Mouse (Mus musculus) hindbrain, embryonic 15.5 days (tissue): ENCODE measurements at regions not wholly inside any gene's neighbourhood (a gene's known extent, or its start where the extent isn't known, plus 50 kb on each side); places are given as distances from the start of the nearest gene placed in this dataset.
A peak's percentile ranks its signal among the peaks of the same experiment; 100 is the strongest.

Source experiments
- ATAC-seq: fragments of 200-750 bp; cut with Nextera tagmentation; 2 replicates; pipeline ENCODE4 v1.8.0; 2017; ENCODE audit warnings: low read depth, moderate number of reproducible peaks, moderate TSS enrichment; ENCODE audit not compliant: low FRiP score
- H3K27ac ChIP-seq: fragments of 300-500 bp; sonication (generic); replicated peaks from 2 replicates; pipeline ENCODE4 v1.5.1; 2015; ENCODE audit warnings: mild to moderate bottlenecking, inconsistent platforms
- H3K27me3 ChIP-seq: fragments of 300-500 bp; sonication (generic); 2 replicates; pipeline ENCODE4 v1.6.1; 2015; ENCODE audit warnings: control low read depth, inconsistent platforms
- H3K36me3 ChIP-seq: fragments of 300-500 bp; sonication (generic); 2 replicates; pipeline ENCODE4 v1.6.1; 2015; ENCODE audit warnings: control low read depth, inconsistent platforms
- H3K4me1 ChIP-seq: fragments of 300-500 bp; sonication (generic); replicated peaks from 2 replicates; pipeline ENCODE4 v1.6.1; 2015; ENCODE audit warnings: control low read depth, inconsistent platforms
- H3K4me2 ChIP-seq: fragments of 300-500 bp; sonication (generic); 2 replicates; pipeline ENCODE4 v1.6.1; 2015; ENCODE audit warnings: moderate library complexity, mild to moderate bottlenecking, inconsistent platforms
- H3K4me3 ChIP-seq: fragments of 300-500 bp; sonication (generic); 2 replicates; pipeline ENCODE4 v1.5.1; 2015; ENCODE audit warnings: mild to moderate bottlenecking, inconsistent platforms
- H3K9ac ChIP-seq: fragments of 300-500 bp; sonication (generic); 2 replicates; pipeline ENCODE4 v1.6.1; 2015; ENCODE audit warnings: inconsistent platforms
- H3K9me3 ChIP-seq: fragments of 300-500 bp; sonication (generic); 2 replicates; pipeline ENCODE4 v1.6.1; 2016; ENCODE audit warnings: control low read depth, inconsistent platforms
- WGBS: fragments of 180-500 bp; shearing (Covaris S2); methylation state at CpG from one replicate; pipeline ENCODE4 v1.1.7; 2015; 5-methylcytosine and 5-hydroxymethylcytosine counted together

- no peak overlapping the region for H3K4me2 ChIP-seq
- no peaks in the 10 kb centered on the region for H3K27me3 ChIP-seq
- WGBS: 81% methylated on average over 5 of the region's 5 CpGs
- H3K9ac ChIP-seq: no peak overlapping the region
- peaks cover 5% of the 10 kb centered on the region for H3K4me1 ChIP-seq
- no peak for ATAC-seq
- H3K4me3 ChIP-seq: no peak overlapping the region
- no peaks in the 10 kb centered on the region for H3K9me3 ChIP-seq
- no peaks in the 10 kb centered on the region for H3K36me3 ChIP-seq
- no peak overlapping the region for H3K27ac ChIP-seq
Observed at GRCm38 (mm10) chr6:53765302-53765701, 55.3 kb downstream of the Tril start.

DNA sequence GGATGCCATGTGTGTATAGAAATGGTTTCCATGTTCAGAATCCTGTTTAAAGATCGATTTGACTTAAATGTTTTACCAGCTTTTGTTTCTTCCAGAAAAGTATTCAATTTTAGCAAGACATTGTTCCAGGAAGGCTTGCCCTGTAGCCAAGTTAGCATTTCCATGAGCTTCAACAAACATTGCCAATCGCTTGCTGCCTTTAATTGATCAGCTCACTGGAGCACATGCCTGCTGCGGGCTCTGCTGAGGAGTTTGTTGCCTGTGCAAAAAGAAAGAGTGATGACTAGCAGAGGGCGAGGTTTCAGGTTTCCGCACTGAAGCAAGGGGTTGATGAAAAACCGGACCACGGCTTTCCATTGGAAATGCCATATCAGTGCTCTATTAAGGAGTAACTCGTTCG lies 58.0 kb downstream of the Tril start:
- Histone ChIP-seq H3K9ac (no peak overlapping the region), H3K27ac (no peak overlapping the region), H3K4me3 (no peak overlapping the region), H3K4me1 (peaks cover 9% of the 10 kb centered on the region), H3K9me3 (no peaks in the 10 kb centered on the region), H3K36me3 (no peaks in the 10 kb centered on the region), H3K4me2 (no peak overlapping the region), H3K27me3 (no peaks in the 10 kb centered on the region)
- 83% methylated on average over 9 of the region's 9 CpGs for WGBS
- ATAC-seq: no peak

DNA sequence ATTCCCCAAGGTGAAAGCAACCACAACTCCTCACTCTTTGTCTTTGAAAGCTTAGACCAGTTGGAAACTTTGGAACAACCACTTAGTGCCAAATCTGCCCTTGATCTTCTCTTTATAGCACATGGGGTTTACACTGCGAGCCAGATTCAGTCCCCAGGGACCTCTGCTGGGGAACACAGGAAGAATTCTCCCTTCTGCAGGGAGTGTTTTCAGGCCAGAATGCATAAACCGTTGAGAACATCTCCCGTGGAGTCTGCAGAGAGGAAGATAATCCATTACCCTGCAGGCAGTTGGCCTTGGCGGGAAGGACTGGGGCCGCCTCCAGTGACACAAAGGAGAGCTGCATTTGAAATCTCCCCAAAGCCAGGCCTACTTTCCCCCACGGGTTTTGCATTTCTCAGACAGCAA lies 60.0 kb downstream of the Tril start:
- peak; percentile 51; the same call in 1 of the 2 replicates for ATAC-seq
- 6% methylated on average over 6 of the region's 6 CpGs for WGBS
- Histone ChIP-seq H3K27ac (peak overlapping the region; percentile 8; the same call in 1 of the 2 replicates), H3K9me3 (no peaks in the 10 kb centered on the region), H3K4me3 (no peak overlapping the region), H3K4me1 (peaks cover 9% of the 10 kb centered on the region), H3K4me2 (no peak overlapping the region), H3K27me3 (no peaks in the 10 kb centered on the region), H3K9ac (no peak overlapping the region), H3K36me3 (no peaks in the 10 kb centered on the region)

DNA sequence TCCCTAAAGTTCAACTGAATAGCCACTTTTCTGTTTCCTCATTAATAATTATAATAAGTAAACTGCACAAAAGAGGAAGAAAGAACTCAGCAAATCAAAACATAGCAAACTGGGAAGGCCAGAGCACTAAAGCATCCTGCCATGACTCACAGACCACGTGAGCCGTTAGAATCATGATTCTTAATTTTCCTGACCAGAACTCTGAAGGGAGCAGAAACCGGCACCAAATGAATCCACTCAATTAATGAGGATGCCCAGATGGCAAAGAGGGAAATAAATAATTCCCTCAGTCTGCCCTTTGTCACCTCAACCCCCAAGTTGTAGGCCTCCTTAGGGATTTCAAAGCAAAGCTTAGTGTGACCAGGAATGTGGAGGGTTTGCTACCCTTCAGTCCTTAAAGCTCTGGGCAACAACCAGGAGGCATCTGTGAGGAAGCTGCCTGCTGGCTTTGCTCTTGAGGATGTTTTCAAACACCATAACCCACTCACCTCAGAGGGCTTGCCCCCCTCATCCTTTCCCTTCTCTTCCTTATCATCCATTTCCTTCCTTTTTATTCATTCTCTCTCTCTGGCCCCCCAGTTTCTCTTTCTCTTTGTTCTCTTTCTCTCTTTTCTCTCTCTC lies 60.8 kb downstream of the Tril start:
- no peaks in the 10 kb centered on the region for H3K27me3 ChIP-seq
- no peaks in the 10 kb centered on the region for H3K9me3 ChIP-seq
- ATAC-seq: no peak
- no peak overlapping the region for H3K9ac ChIP-seq
- no peak overlapping the region for H3K4me3 ChIP-seq
- no peak overlapping the region for H3K27ac ChIP-seq
- peaks cover 9% of the 10 kb centered on the region for H3K4me1 ChIP-seq
- no peaks in the 10 kb centered on the region for H3K36me3 ChIP-seq
- no peak overlapping the region for H3K4me2 ChIP-seq
- WGBS: 15% methylated on average over 3 of the region's 3 CpGs

DNA sequence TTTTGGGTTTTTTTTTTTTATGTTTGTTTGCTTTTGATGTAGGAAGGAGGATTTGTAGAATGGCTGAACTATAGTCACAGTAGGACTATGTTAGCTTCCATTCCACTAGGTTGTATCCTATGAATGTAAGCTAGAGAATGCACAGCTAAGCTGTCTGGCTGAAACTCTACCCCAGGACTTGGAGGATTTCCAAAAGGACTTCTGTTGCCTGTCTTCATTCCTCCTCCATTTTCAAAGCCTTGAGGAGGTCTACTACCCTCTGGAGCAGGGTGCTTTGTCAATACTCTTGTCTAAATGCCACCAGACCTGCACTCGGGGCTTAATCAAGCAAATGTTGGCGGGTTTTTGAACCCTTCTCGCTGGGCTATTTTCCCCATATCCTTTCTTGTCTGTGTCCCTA lies 66.3 kb downstream of the Tril start:
- no peaks in the 10 kb centered on the region for H3K9me3 ChIP-seq
- H3K27ac ChIP-seq: no peak overlapping the region
- no peak overlapping the region for H3K4me2 ChIP-seq
- no peaks in the 10 kb centered on the region for H3K4me1 ChIP-seq
- WGBS: 88% methylated on average over 3 of the region's 3 CpGs
- H3K9ac ChIP-seq: no peak overlapping the region
- no peaks in the 10 kb centered on the region for H3K36me3 ChIP-seq
- no peak overlapping the region for H3K4me3 ChIP-seq
- ATAC-seq: no peak
- no peaks in the 10 kb centered on the region for H3K27me3 ChIP-seq

- Histone ChIP-seq H3K4me1 (no peaks in the 10 kb centered on the region), H3K4me3 (no peak overlapping the region), H3K36me3 (no peaks in the 10 kb centered on the region), H3K4me2 (no peak overlapping the region), H3K9me3 (no peaks in the 10 kb centered on the region), H3K27ac (no peak overlapping the region), H3K9ac (no peak overlapping the region), H3K27me3 (no peaks in the 10 kb centered on the region)
- WGBS: 90% methylated on average over 6 of the region's 6 CpGs
- ATAC-seq: no peak
Observed at GRCm38 (mm10) chr6:53750539-53750938, 70.1 kb downstream of the Tril start.
